Mouse (Mus musculus): ENCODE data around the gene Ttll13. TPM values are rescaled to one million over a fixed set of nuclear protein-coding genes. Genes with fewer than 3 reads are reported as not detected.

Gene Ttll13
- polyA plus RNA-seq, 1 experiment from 2014 or later: 1.0 TPM

GRCm38 (mm10) chr7:80269751-80270255 lies 23.6 kb downstream of the Ttll13 start:
- no peak for TF ChIP-seq CTCF (IDR thresholded peaks at IDR 0.05; ENCODE audit: low read depth)
- Histone ChIP-seq H3K36me3 (ENCODE audit: insufficient read depth, low read length) (peaks cover 31% of the 10 kb centered on the region), H3K9me3 (replicated peaks; ENCODE audit: low read length) (no peaks in the 10 kb centered on the region), H3K27me3 (ENCODE audit: insufficient read depth, low read length) (no peaks in the 10 kb centered on the region), H3K4me3 (replicated peaks; ENCODE audit: low read depth, low read length) (peak overlapping the region; percentile 68), H3K9ac (ENCODE audit: low read depth, low read length) (peak overlapping the region; percentile 71), H3K4me2 (ENCODE audit: low read length) (peak overlapping the region; percentile 97), H3K27ac (peak overlapping the region; percentile 79), H3K4me1 (replicated peaks; ENCODE audit: insufficient read depth, low read length) (peaks cover 13% of the 10 kb centered on the region)
- ATAC-seq (replicated peaks; ENCODE audit: low FRiP score, low read depth) (peak; percentile 72), DNase-seq (ENCODE audit: low spot score) (peak; percentile 19)
- under 1% methylated on average over 23 of the region's 23 CpGs for WGBS

GRCm38 (mm10) chr7:80273456-80273855 lies 27.3 kb downstream of the Ttll13 start:
- DNase-seq (ENCODE audit: low spot score) (no peak), ATAC-seq (replicated peaks; ENCODE audit: low FRiP score, low read depth) (no peak)
- no peak overlapping the region for H3K27ac ChIP-seq
- H3K36me3 ChIP-seq (ENCODE audit: insufficient read depth, low read length): peaks cover 36% of the 10 kb centered on the region
- H3K9me3 ChIP-seq (replicated peaks; ENCODE audit: low read length): no peaks in the 10 kb centered on the region
- 95% methylated on average over 2 of the region's 2 CpGs for WGBS
- no peak overlapping the region for H3K4me3 ChIP-seq (replicated peaks; ENCODE audit: low read depth, low read length)
- TF ChIP-seq CTCF (IDR thresholded peaks at IDR 0.05; ENCODE audit: low read depth): no peak
- H3K9ac ChIP-seq (ENCODE audit: low read depth, low read length): no peak overlapping the region
- no peak overlapping the region for H3K4me2 ChIP-seq (ENCODE audit: low read length)
- peaks cover 13% of the 10 kb centered on the region for H3K4me1 ChIP-seq (replicated peaks; ENCODE audit: insufficient read depth, low read length)
- H3K27me3 ChIP-seq (ENCODE audit: insufficient read depth, low read length): no peaks in the 10 kb centered on the region

- H3K4me3 ChIP-seq (replicated peaks; ENCODE audit: low read depth, low read length): no peak overlapping the region
- TF ChIP-seq CTCF (IDR thresholded peaks at IDR 0.05; ENCODE audit: low read depth): no peak
Observed at GRCm38 (mm10) chr7:80276374-80276773, 30.2 kb downstream of the Ttll13 start.

GRCm38 (mm10) chr7:80280032-80280431 lies 33.9 kb downstream of the Ttll13 start:
- WGBS: 87% methylated on average over 10 of the region's 10 CpGs
- DNase-seq (ENCODE audit: low spot score) (no peak), ATAC-seq (replicated peaks; ENCODE audit: low FRiP score, low read depth) (no peak)
- Histone ChIP-seq H3K4me3 (replicated peaks; ENCODE audit: low read depth, low read length) (no peak overlapping the region), H3K9me3 (replicated peaks; ENCODE audit: low read length) (no peaks in the 10 kb centered on the region), H3K27ac (no peak overlapping the region), H3K4me2 (ENCODE audit: low read length) (no peak overlapping the region), H3K9ac (ENCODE audit: low read depth, low read length) (no peak overlapping the region), H3K36me3 (ENCODE audit: insufficient read depth, low read length) (peaks cover 54% of the 10 kb centered on the region), H3K27me3 (ENCODE audit: insufficient read depth, low read length) (no peaks in the 10 kb centered on the region), H3K4me1 (replicated peaks; ENCODE audit: insufficient read depth, low read length) (no peaks in the 10 kb centered on the region)
- TF ChIP-seq CTCF (IDR thresholded peaks at IDR 0.05; ENCODE audit: low read depth): no peak

More at GRCm38 (mm10) chr7:80276374-80276773, 30.2 kb downstream of the Ttll13 start:
- 95% methylated on average over 4 of the region's 4 CpGs for WGBS
- H3K27ac ChIP-seq: no peak overlapping the region
- peaks cover 48% of the 10 kb centered on the region for H3K36me3 ChIP-seq (ENCODE audit: insufficient read depth, low read length)
- H3K9me3 ChIP-seq (replicated peaks; ENCODE audit: low read length): no peaks in the 10 kb centered on the region
- no peak overlapping the region for H3K9ac ChIP-seq (ENCODE audit: low read depth, low read length)
- DNase-seq (ENCODE audit: low spot score): no peak
- no peaks in the 10 kb centered on the region for H3K27me3 ChIP-seq (ENCODE audit: insufficient read depth, low read length)
- H3K4me1 ChIP-seq (replicated peaks; ENCODE audit: insufficient read depth, low read length): no peaks in the 10 kb centered on the region
- ATAC-seq (replicated peaks; ENCODE audit: low FRiP score, low read depth): no peak
- H3K4me2 ChIP-seq (ENCODE audit: low read length): no peak overlapping the region

GRCm38 (mm10) chr7:80280998-80281397 lies 34.8 kb downstream of the Ttll13 start:
- H3K27me3 ChIP-seq (ENCODE audit: insufficient read depth, low read length): no peaks in the 10 kb centered on the region
- H3K4me3 ChIP-seq (replicated peaks; ENCODE audit: low read depth, low read length): no peak overlapping the region
- H3K36me3 ChIP-seq (ENCODE audit: insufficient read depth, low read length): peaks cover 56% of the 10 kb centered on the region
- DNase-seq (ENCODE audit: low spot score) (no peak), ATAC-seq (replicated peaks; ENCODE audit: low FRiP score, low read depth) (no peak)
- H3K4me1 ChIP-seq (replicated peaks; ENCODE audit: insufficient read depth, low read length): no peaks in the 10 kb centered on the region
- no peak overlapping the region for H3K9ac ChIP-seq (ENCODE audit: low read depth, low read length)
- H3K9me3 ChIP-seq (replicated peaks; ENCODE audit: low read length): no peaks in the 10 kb centered on the region
- WGBS: 91% methylated on average over 2 of the region's 2 CpGs
- peak; percentile 46; the same call in 1 of the 2 replicates for TF ChIP-seq CTCF (IDR thresholded peaks at IDR 0.05; ENCODE audit: low read depth)
- H3K4me2 ChIP-seq (ENCODE audit: low read length): no peak overlapping the region
- H3K27ac ChIP-seq: no peak overlapping the region

- no peak for ATAC-seq (replicated peaks; ENCODE audit: low FRiP score, low read depth)
- no peak for TF ChIP-seq CTCF (IDR thresholded peaks at IDR 0.05; ENCODE audit: low read depth)
- peaks cover 54% of the 10 kb centered on the region for H3K36me3 ChIP-seq (ENCODE audit: insufficient read depth, low read length)
Observed at GRCm38 (mm10) chr7:80281646-80282045, 35.5 kb downstream of the Ttll13 start.

More at GRCm38 (mm10) chr7:80281646-80282045, 35.5 kb downstream of the Ttll13 start:
- H3K4me2 ChIP-seq (ENCODE audit: low read length): no peak overlapping the region
- H3K4me1 ChIP-seq (replicated peaks; ENCODE audit: insufficient read depth, low read length): no peaks in the 10 kb centered on the region
- no peaks in the 10 kb centered on the region for H3K27me3 ChIP-seq (ENCODE audit: insufficient read depth, low read length)
- H3K27ac ChIP-seq: no peak overlapping the region
- no peak overlapping the region for H3K4me3 ChIP-seq (replicated peaks; ENCODE audit: low read depth, low read length)
- H3K9ac ChIP-seq (ENCODE audit: low read depth, low read length): no peak overlapping the region
- H3K9me3 ChIP-seq (replicated peaks; ENCODE audit: low read length): no peaks in the 10 kb centered on the region
- no peak for DNase-seq (ENCODE audit: low spot score)
- WGBS: 93% methylated on average over 3 of the region's 3 CpGs

All from kidney, postnatal 0 days (tissue).